Mouse (Mus musculus) spleen, postnatal 0 days (tissue): Measurements from ENCODE around the gene Clca3a2. TPM values are rescaled to one million over a fixed set of nuclear protein-coding genes. Genes with fewer than 3 reads are reported as not detected.

ENCODE experiments used
- polyA plus RNA-seq: library from polyadenylated mRNA; unstranded; fragments of >200 nt; fragmentation: Nextera tagmentation; extraction: Ambion mirVana; gene quantifications from 2 replicates; pipeline ENCODE4 v1.2.1, GENCODE M21; 2015

Gene Clca3a2
- 0.11 and 0.30 TPM in 2 replicates for polyA plus RNA-seq

GRCm38 (mm10) chr3:144819219-144819618, at the start of gene Clca3a2:
Clca3a2 (minus strand) TSS chr3:144819494.

DNA sequence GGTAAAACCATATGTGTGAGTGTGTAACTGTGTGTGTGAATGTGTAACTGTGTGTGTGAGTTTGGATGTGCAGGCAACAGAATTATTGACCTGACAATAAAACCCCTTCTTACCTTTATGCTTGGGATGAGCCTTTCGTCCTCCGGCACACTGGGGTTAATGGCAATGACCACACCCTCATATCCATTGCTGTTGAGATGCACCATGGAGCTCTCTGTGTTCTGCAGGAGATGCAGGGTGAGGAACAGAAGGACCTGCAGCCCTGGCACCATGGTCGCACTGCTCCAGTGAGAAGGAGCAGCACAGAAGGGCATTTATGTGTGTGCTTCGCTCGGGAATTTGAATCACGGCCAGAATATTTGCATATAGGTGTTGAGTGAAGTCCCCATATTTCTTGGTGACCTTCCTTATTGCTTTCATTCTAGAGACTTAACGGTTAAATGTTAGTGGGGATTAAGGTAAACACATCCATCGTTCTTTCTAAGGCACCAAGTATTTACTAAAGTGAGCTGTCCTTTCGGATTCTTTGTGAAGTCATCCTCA, 29.8 kb upstream of the Clca3a2 start, which contains the start of gene Clca3b:
Gene Clca3b (minus strand): TSS at position 344 of the 543 bp plus-strand sequence.

DNA sequence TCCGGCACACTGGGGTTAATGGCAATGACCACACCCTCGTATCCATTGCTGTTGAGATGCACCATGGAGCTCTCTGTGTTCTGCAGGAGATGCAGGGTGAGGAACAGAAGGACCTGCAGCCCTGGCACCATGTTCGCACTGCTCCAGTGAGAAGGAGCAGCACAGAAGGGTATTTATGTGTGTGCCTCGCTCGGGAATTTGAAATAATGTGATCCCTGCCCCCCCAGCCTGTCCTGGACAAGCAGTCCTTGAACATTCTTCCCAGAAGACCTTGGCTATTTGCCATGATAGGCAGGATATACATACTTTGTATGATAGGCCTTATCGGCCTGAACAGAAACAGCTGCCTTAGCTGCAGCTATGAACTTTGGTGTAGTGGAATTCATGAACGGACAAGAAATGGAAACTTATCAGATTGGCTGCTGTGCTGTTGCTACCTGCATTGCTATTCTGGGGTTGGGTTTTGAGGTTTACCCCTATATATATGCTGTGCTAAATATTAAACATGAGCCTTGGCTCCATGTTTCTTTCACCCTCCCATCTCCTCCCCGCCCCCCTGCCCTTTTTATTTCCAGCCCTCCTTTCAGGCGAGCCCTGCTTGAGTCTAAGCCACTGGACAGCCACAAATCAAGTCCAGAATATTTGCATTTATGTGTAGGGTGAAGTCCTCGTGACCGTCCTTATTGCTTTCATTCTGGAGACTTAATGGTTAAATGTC, 58.5 kb downstream of the Clca3a2 start, which contains the start of gene Clca3a1:
Gene Clca3a1 (minus strand): TSS at position 386 of the 718 bp plus-strand sequence.

Other genes with a start within 250 kb of the Clca3a2 start
- 4.5 and 5.2 TPM in 2 replicates for gene Hs2st1, start 249.3 kb downstream of the Clca3a2 start, polyA plus RNA-seq
- 402 and 437 TPM in 2 replicates for gene Selenof, start 249.2 kb downstream of the Clca3a2 start, polyA plus RNA-seq
- gene Sh3glb1, start 99.2 kb downstream of the Clca3a2 start, polyA plus RNA-seq = 133 and 140 TPM in 2 replicates
- 57.9 and 77.5 TPM in 2 replicates for gene Clca3a1, start 58.5 kb downstream of the Clca3a2 start, polyA plus RNA-seq
- not detected in 2 replicates for gene Clca3b, start 29.9 kb upstream of the Clca3a2 start, polyA plus RNA-seq
- gene Clca4b, start 113.0 kb upstream of the Clca3a2 start, polyA plus RNA-seq = not detected in 2 replicates
- not detected in 2 replicates for gene Clca4a, start 155.6 kb upstream of the Clca3a2 start, polyA plus RNA-seq
- gene Clca1, start 213.3 kb upstream of the Clca3a2 start, polyA plus RNA-seq = not detected in 2 replicates